9 mouse cellular contexts compared by ENCODE assay signal in genomic region chr8:92674244-92675128, GRCm38 (mm10). TPM values are rescaled to one million over a fixed set of nuclear protein-coding genes. Genes with fewer than 3 reads are reported as not detected.
A peak's percentile ranks its signal among the peaks of the same experiment; 100 is the strongest.
DNase-seq lines count a peak whose midpoint lies in the region; ATAC-seq lines count a peak whose summit lies in the region.
"Had no signal": no experiment of that assay in that cellular context is flagged by ENCODE, and none has a peak within 500 bp of the region (broad histone marks: within the 10 kb centered on the region; RNA-seq: fewer than 3 reads in every experiment).

Irx6 (plus strand) TSS chr8:92674288.

- H3K27me3 ChIP-seq in lung, embryonic 15.5 days, result peaks cover 94% of the 10 kb centered on the region
- peaks cover 100% of the 10 kb centered on the region for H3K27me3 ChIP-seq in forebrain, embryonic 13.5 days
- H3K27me3 ChIP-seq in limb, embryonic 12.5 days, result peaks cover 96% of the 10 kb centered on the region
- peaks cover 79% of the 10 kb centered on the region for H3K27me3 ChIP-seq in stomach, embryonic 14.5 days (ENCODE audit: control insufficient read depth, insufficient read depth, low read length)

- H3K4me3 ChIP-seq in lung, embryonic 15.5 days, result peak within 1 kb of the TSS; percentile 42
- peak within 1 kb of the TSS; percentile 44 for H3K4me3 ChIP-seq in forebrain, embryonic 13.5 days
- peak within 1 kb of the TSS; percentile 46 for H3K4me3 ChIP-seq in limb, embryonic 12.5 days (replicated peaks)
- H3K4me3 ChIP-seq in stomach, embryonic 14.5 days (ENCODE audit: low read depth, low read length), result peak within 1 kb of the TSS; percentile 33

- peak within 1 kb of the TSS; percentile 80 for H3K4me2 ChIP-seq in lung, embryonic 15.5 days
- H3K4me2 ChIP-seq in forebrain, embryonic 13.5 days, result peak within 1 kb of the TSS; percentile 82
- peak within 1 kb of the TSS; percentile 90 for H3K4me2 ChIP-seq in limb, embryonic 12.5 days
- peak within 1 kb of the TSS; percentile 66 for H3K4me2 ChIP-seq in stomach, embryonic 14.5 days (replicated peaks; ENCODE audit: low read depth, low read length)

- no peak for DNase-seq in lung, postnatal 10 days
- no peak for DNase-seq in layer of hippocampus, postnatal 36 days
- no peak for DNase-seq in frontal cortex, postnatal 14 days (ENCODE audit: low spot score in 2 of 2)
- no peak for DNase-seq in left cerebral cortex, adult 11 months (ENCODE audit: low spot score)

- no peak within 1 kb of the TSS; the same call in none of the 2 replicates for H3K9ac ChIP-seq in lung, embryonic 15.5 days
- H3K9ac ChIP-seq in forebrain, embryonic 13.5 days, result peak within 1 kb of the TSS; percentile 46
- peak within 1 kb of the TSS; percentile 54 for H3K9ac ChIP-seq in limb, embryonic 12.5 days (replicated peaks)
- no peak within 1 kb of the TSS for H3K9ac ChIP-seq in stomach, embryonic 14.5 days (replicated peaks; ENCODE audit: low read depth, low read length)

- peaks cover 21% of the 10 kb centered on the region for H3K4me1 ChIP-seq in lung, embryonic 15.5 days
- peaks cover 40% of the 10 kb centered on the region for H3K4me1 ChIP-seq in forebrain, embryonic 13.5 days
- peaks cover 30% of the 10 kb centered on the region for H3K4me1 ChIP-seq in limb, embryonic 12.5 days (replicated peaks)
- H3K4me1 ChIP-seq in stomach, embryonic 14.5 days (ENCODE audit: control insufficient read depth, insufficient read depth, low read length), result peaks cover 12% of the 10 kb centered on the region; the same call in 1 of the 2 replicates

- no peaks in the 10 kb centered on the region for H3K36me3 ChIP-seq in lung, embryonic 15.5 days
- H3K36me3 ChIP-seq in forebrain, embryonic 13.5 days (ENCODE audit: poor library complexity, severe bottlenecking), result no peaks in the 10 kb centered on the region
- no peaks in the 10 kb centered on the region for H3K36me3 ChIP-seq in limb, embryonic 12.5 days
- no peaks in the 10 kb centered on the region for H3K36me3 ChIP-seq in stomach, embryonic 14.5 days (ENCODE audit: control insufficient read depth, insufficient read depth, low read length)

- H3K9me3 ChIP-seq in lung, embryonic 15.5 days, result no peaks in the 10 kb centered on the region
- H3K9me3 ChIP-seq in forebrain, embryonic 13.5 days (replicated peaks), result no peaks in the 10 kb centered on the region
- no peaks in the 10 kb centered on the region for H3K9me3 ChIP-seq in limb, embryonic 12.5 days
- no peaks in the 10 kb centered on the region for H3K9me3 ChIP-seq in stomach, embryonic 14.5 days (ENCODE audit: control insufficient read depth, low read depth, low read length)

- under 1% methylated on average over 59 of the region's 62 CpGs for WGBS in lung, embryonic 15.5 days
- WGBS in forebrain, embryonic 13.5 days, result under 1% methylated on average over 53 of the region's 62 CpGs
- WGBS in limb, embryonic 12.5 days, result under 1% methylated on average over 60 of the region's 62 CpGs
- WGBS in stomach, embryonic 14.5 days, result under 1% methylated on average over 58 of the region's 62 CpGs

- H3K27ac ChIP-seq in lung, embryonic 15.5 days, result no peak within 1 kb of the TSS
- H3K27ac ChIP-seq in forebrain, embryonic 13.5 days, result no peak within 1 kb of the TSS
- H3K27ac ChIP-seq in limb, embryonic 12.5 days, result no peak within 1 kb of the TSS
- H3K27ac ChIP-seq in stomach, embryonic 14.5 days (ENCODE audit: low read length), result no peak within 1 kb of the TSS

- no peak for ATAC-seq in lung, embryonic 15.5 days (ENCODE audit: borderline replicate concordance, extremely low read depth, low FRiP score, low TSS enrichment)
- 0 out of 2 replicates have a peak, but pooled peaks have one; percentile 30 for ATAC-seq in forebrain, embryonic 13.5 days
- no peak for ATAC-seq in limb, embryonic 12.5 days (ENCODE audit: insufficient number of reproducible peaks, insufficient read depth, low FRiP score, low TSS enrichment, low read depth)
- ATAC-seq in stomach, embryonic 14.5 days (ENCODE audit: insufficient number of reproducible peaks, insufficient read depth, low FRiP score, low read depth), result no peak

RNA-seq across cellular contexts. Expression of gene Irx6, which starts in this region (rescaled TPM):
- 0.08 TPM in 1 of 2 replicates, not detected in the other for polyA plus RNA-seq in lung, embryonic 15.5 days (2015; fragmentation: Nextera tagmentation; extraction: Ambion mirVana)
- 0.27 and 0.69 TPM in 2 replicates for polyA plus RNA-seq in forebrain, embryonic 13.5 days (2015; fragmentation: Nextera tagmentation; extraction: Ambion mirVana)
- polyA plus RNA-seq in limb, embryonic 12.5 days (2016; fragmentation: Nextera tagmentation; extraction: Ambion mirVana), result 2.0 and 2.2 TPM in 2 replicates
- polyA plus RNA-seq in stomach, embryonic 14.5 days (2014; fragmentation: Nextera tagmentation; extraction: Ambion mirVana), result not detected in 2 replicates
- total RNA-seq in layer of hippocampus, postnatal 36 days (2021), result under 1 TPM; 0.13 to 0.15 TPM
- polyA plus RNA-seq: spleen, adult 2 months had no signal

Comparison
In these comparisons a context has a peak if more than half of its experiments do, and no peak if none do; other contexts are left out.
1. Peak in ATAC-seq, H3K4me3 ChIP-seq, H3K9ac ChIP-seq and H3K4me2 ChIP-seq in forebrain, embryonic 13.5 days; RNA of the gene not detected or under 1 TPM.